Mouse (Mus musculus): ENCODE data around the gene Syngap1. TPM values are rescaled to one million over a fixed set of nuclear protein-coding genes. Genes with fewer than 3 reads are reported as not detected.

The Syngap1 gene
- polyA plus RNA-seq, 1 experiment, result 3.0 TPM

- H3K27me3 ChIP-seq (replicated peaks), result no peaks in the 10 kb centered on the region
- H3K4me3 ChIP-seq (replicated peaks), result peak overlapping the region; percentile 20
- TF ChIP-seq GATA1 (IDR thresholded peaks at IDR 0.05; ENCODE audit: borderline replicate concordance, low read length), result no peak
- peaks cover 54% of the 10 kb centered on the region for H3K36me3 ChIP-seq (replicated peaks; ENCODE audit: low read length)
- peaks cover 65% of the 10 kb centered on the region for H3K4me1 ChIP-seq
- no peaks in the 10 kb centered on the region for H3K9me3 ChIP-seq
Observed at GRCm38 (mm10) chr17:26935027-26935426, 6.0 kb upstream of the Syngap1 start.

GRCm38 (mm10) chr17:26936453-26936852, 4.6 kb upstream of the Syngap1 start:
- Histone ChIP-seq H3K36me3 (replicated peaks; ENCODE audit: low read length) (peaks cover 45% of the 10 kb centered on the region), H3K4me3 (replicated peaks) (no peak overlapping the region), H3K27me3 (replicated peaks) (no peaks in the 10 kb centered on the region), H3K9me3 (no peaks in the 10 kb centered on the region), H3K4me1 (peaks cover 79% of the 10 kb centered on the region)
- no peak for TF ChIP-seq FLI1 (IDR thresholded peaks at IDR 0.05; ENCODE audit: low read length)
- TF ChIP-seq GATA1 (IDR thresholded peaks at IDR 0.05; ENCODE audit: borderline replicate concordance, low read length), result no peak

GRCm38 (mm10) chr17:26936921-26937695, 3.9 kb upstream of the Syngap1 start:
- peaks cover 79% of the 10 kb centered on the region for H3K4me1 ChIP-seq
- TF ChIP-seq GATA1 (IDR thresholded peaks at IDR 0.05; ENCODE audit: borderline replicate concordance, low read length) (no peak), FLI1 (IDR thresholded peaks at IDR 0.05; ENCODE audit: low read length) (no peak)

GRCm38 (mm10) chr17:26937883-26938695, 3.0 kb upstream of the Syngap1 start:
- peaks cover 74% of the 10 kb centered on the region for H3K4me1 ChIP-seq
- TF ChIP-seq FLI1 (IDR thresholded peaks at IDR 0.05; ENCODE audit: low read length) (no peak), GATA1 (IDR thresholded peaks at IDR 0.05; ENCODE audit: borderline replicate concordance, low read length) (no peak)
- peak overlapping the region; percentile 97 for H3K4me3 ChIP-seq (replicated peaks)
- H3K36me3 ChIP-seq (replicated peaks; ENCODE audit: low read length), result peaks cover 43% of the 10 kb centered on the region
- no peaks in the 10 kb centered on the region for H3K9me3 ChIP-seq
- no peaks in the 10 kb centered on the region for H3K27me3 ChIP-seq (replicated peaks)

More at GRCm38 (mm10) chr17:26936921-26937695, 3.9 kb upstream of the Syngap1 start:
- Histone ChIP-seq H3K4me3 (replicated peaks) (peak overlapping the region; percentile 31), H3K36me3 (replicated peaks; ENCODE audit: low read length) (peaks cover 43% of the 10 kb centered on the region), H3K9me3 (no peaks in the 10 kb centered on the region), H3K27me3 (replicated peaks) (no peaks in the 10 kb centered on the region)

- TF ChIP-seq GATA1 (IDR thresholded peaks at IDR 0.05; ENCODE audit: borderline replicate concordance, low read length) (no peak), FLI1 (IDR thresholded peaks at IDR 0.05; ENCODE audit: low read length) (no peak)
- Histone ChIP-seq H3K4me3 (replicated peaks) (peak overlapping the region; percentile 97), H3K4me1 (peaks cover 67% of the 10 kb centered on the region)
Observed at GRCm38 (mm10) chr17:26938731-26939130, 2.3 kb upstream of the Syngap1 start.

GRCm38 (mm10) chr17:26939178-26939972, 1.7 kb upstream of the Syngap1 start, which contains the start of gene Cuta:
TSS of gene Cuta (minus strand) at chr17:26939569.
- TF ChIP-seq FLI1 (IDR thresholded peaks at IDR 0.05; ENCODE audit: low read length) (no peak), GATA1 (IDR thresholded peaks at IDR 0.05; ENCODE audit: borderline replicate concordance, low read length) (no peak)
- Histone ChIP-seq H3K4me1 (peaks cover 63% of the 10 kb centered on the region), H3K27me3 (replicated peaks) (peaks cover 3% of the 10 kb centered on the region), H3K36me3 (replicated peaks; ENCODE audit: low read length) (peaks cover 38% of the 10 kb centered on the region), H3K9me3 (no peaks in the 10 kb centered on the region), H3K4me3 (replicated peaks) (peak within 1 kb of the TSS; percentile 97)

More at GRCm38 (mm10) chr17:26938731-26939130, 2.3 kb upstream of the Syngap1 start:
- no peaks in the 10 kb centered on the region for H3K27me3 ChIP-seq (replicated peaks)
- H3K9me3 ChIP-seq, result no peaks in the 10 kb centered on the region
- H3K36me3 ChIP-seq (replicated peaks; ENCODE audit: low read length), result peaks cover 43% of the 10 kb centered on the region

GRCm38 (mm10) chr17:26939973-26940300, 1.1 kb upstream of the Syngap1 start:
- Histone ChIP-seq H3K4me1 (peaks cover 63% of the 10 kb centered on the region), H3K36me3 (replicated peaks; ENCODE audit: low read length) (peaks cover 32% of the 10 kb centered on the region), H3K9me3 (no peaks in the 10 kb centered on the region), H3K27me3 (replicated peaks) (peaks cover 9% of the 10 kb centered on the region), H3K4me3 (replicated peaks) (peak overlapping the region; percentile 97)
- TF ChIP-seq GATA1 (IDR thresholded peaks at IDR 0.05; ENCODE audit: borderline replicate concordance, low read length) (no peak), FLI1 (IDR thresholded peaks at IDR 0.05; ENCODE audit: low read length) (no peak)

GRCm38 (mm10) chr17:26941841-26942570, 953 bp downstream of the Syngap1 start:
- Histone ChIP-seq H3K36me3 (replicated peaks; ENCODE audit: low read length) (peaks cover 11% of the 10 kb centered on the region), H3K4me3 (replicated peaks) (no peak overlapping the region), H3K9me3 (no peaks in the 10 kb centered on the region), H3K4me1 (peaks cover 66% of the 10 kb centered on the region), H3K27me3 (replicated peaks) (peaks cover 27% of the 10 kb centered on the region)
- no peak for TF ChIP-seq GATA1 (IDR thresholded peaks at IDR 0.05; ENCODE audit: borderline replicate concordance, low read length)
- TF ChIP-seq FLI1 (IDR thresholded peaks at IDR 0.05; ENCODE audit: low read length), result no peak

Data from megakaryocyte, embryonic 14.5 days (primary cell).